Mouse (Mus musculus) hindbrain, embryonic 15.5 days (tissue): ENCODE measurements around the gene Slco1a6. TPM values are rescaled to one million over a fixed set of nuclear protein-coding genes. Genes with fewer than 3 reads are reported as not detected.
A peak's percentile ranks its signal among the peaks of the same experiment; 100 is the strongest.
"Not testable (repeated sequence)": the region's sequence is repeated elsewhere in the genome, so short reads cannot be mapped to it uniquely, and the experiment has no call there.

Source experiments
- ATAC-seq: fragments of 200-750 bp; cut with Nextera tagmentation; 2 replicates; pipeline ENCODE4 v1.8.0; 2017; ENCODE audit warnings: low read depth, moderate number of reproducible peaks, moderate TSS enrichment; ENCODE audit not compliant: low FRiP score
- H3K27ac ChIP-seq: fragments of 300-500 bp; sonication (generic); replicated peaks from 2 replicates; pipeline ENCODE4 v1.5.1; 2015; ENCODE audit warnings: mild to moderate bottlenecking, inconsistent platforms
- H3K27me3 ChIP-seq: fragments of 300-500 bp; sonication (generic); 2 replicates; pipeline ENCODE4 v1.6.1; 2015; ENCODE audit warnings: control low read depth, inconsistent platforms
- H3K36me3 ChIP-seq: fragments of 300-500 bp; sonication (generic); 2 replicates; pipeline ENCODE4 v1.6.1; 2015; ENCODE audit warnings: control low read depth, inconsistent platforms
- H3K4me1 ChIP-seq: fragments of 300-500 bp; sonication (generic); replicated peaks from 2 replicates; pipeline ENCODE4 v1.6.1; 2015; ENCODE audit warnings: control low read depth, inconsistent platforms
- H3K4me2 ChIP-seq: fragments of 300-500 bp; sonication (generic); 2 replicates; pipeline ENCODE4 v1.6.1; 2015; ENCODE audit warnings: moderate library complexity, mild to moderate bottlenecking, inconsistent platforms
- H3K4me3 ChIP-seq: fragments of 300-500 bp; sonication (generic); 2 replicates; pipeline ENCODE4 v1.5.1; 2015; ENCODE audit warnings: mild to moderate bottlenecking, inconsistent platforms
- H3K9ac ChIP-seq: fragments of 300-500 bp; sonication (generic); 2 replicates; pipeline ENCODE4 v1.6.1; 2015; ENCODE audit warnings: inconsistent platforms
- H3K9me3 ChIP-seq: fragments of 300-500 bp; sonication (generic); 2 replicates; pipeline ENCODE4 v1.6.1; 2016; ENCODE audit warnings: control low read depth, inconsistent platforms
- WGBS: fragments of 180-500 bp; shearing (Covaris S2); methylation state at CpG from one replicate; pipeline ENCODE4 v1.1.7; 2015; 5-methylcytosine and 5-hydroxymethylcytosine counted together
- polyA plus RNA-seq: library from polyadenylated mRNA; unstranded; fragments of >200 nt; fragmentation: Nextera tagmentation; extraction: Ambion mirVana; gene quantifications from 2 replicates; pipeline ENCODE4 v1.2.1, GENCODE M21; 2015

The Slco1a6 gene
- polyA plus RNA-seq, 1 experiment from 2014 or later = 0.41 TPM

DNA sequence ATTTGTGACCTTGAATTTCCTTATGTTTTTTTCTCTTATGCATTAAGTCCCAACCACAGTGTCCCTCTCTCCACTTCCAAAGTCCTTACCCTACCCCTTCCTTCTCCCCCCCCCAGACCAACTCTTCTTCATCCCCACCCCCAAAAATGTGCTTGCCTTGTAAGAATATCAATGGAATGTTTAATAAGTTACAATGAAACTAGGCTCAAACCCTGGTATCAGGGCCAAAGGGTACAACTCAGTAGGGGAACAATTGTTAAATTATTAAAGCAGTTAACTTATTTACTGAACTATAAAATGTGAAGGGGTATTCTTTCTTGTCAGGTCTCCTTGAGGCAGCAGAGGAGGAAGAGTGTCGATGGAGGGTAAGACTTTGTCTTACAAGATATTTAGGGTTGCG, 47.1 kb downstream of the Slco1a6 start:
- Histone ChIP-seq H3K27ac (no peak overlapping the region), H3K36me3 (no peaks in the 10 kb centered on the region), H3K27me3 (no peaks in the 10 kb centered on the region), H3K4me3 (no peak overlapping the region), H3K9me3 (no peaks in the 10 kb centered on the region), H3K9ac (no peak overlapping the region), H3K4me2 (no peak overlapping the region), H3K4me1 (no peaks in the 10 kb centered on the region)
- WGBS = 83% methylated on average over 2 of the region's 2 CpGs
- ATAC-seq = no peak

DNA sequence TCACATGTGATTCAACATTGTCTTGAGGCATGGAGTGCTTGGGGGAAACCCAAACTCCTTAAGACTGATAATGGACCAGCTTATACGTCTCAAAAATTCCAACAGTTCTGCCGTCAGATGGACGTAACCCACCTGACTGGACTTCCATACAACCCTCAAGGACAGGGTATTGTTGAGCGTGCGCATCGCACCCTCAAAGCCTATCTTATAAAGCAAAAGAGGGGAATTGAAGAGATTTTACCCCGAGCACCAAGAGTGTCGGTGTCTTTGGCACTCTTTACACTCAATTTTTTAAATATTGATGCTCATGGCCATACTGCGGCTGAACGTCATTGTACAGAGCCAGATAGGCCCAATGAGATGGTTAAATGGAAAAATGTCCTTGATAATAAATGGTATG, 54.2 kb downstream of the Slco1a6 start:
- not testable (repeated sequence) for ATAC-seq, H3K4me3 ChIP-seq, H3K27ac ChIP-seq, H3K36me3 ChIP-seq, H3K9me3 ChIP-seq, H3K4me2 ChIP-seq, H3K9ac ChIP-seq, H3K4me1 ChIP-seq, H3K27me3 ChIP-seq
- 98% methylated on average over 5 of the region's 10 CpGs for WGBS

DNA sequence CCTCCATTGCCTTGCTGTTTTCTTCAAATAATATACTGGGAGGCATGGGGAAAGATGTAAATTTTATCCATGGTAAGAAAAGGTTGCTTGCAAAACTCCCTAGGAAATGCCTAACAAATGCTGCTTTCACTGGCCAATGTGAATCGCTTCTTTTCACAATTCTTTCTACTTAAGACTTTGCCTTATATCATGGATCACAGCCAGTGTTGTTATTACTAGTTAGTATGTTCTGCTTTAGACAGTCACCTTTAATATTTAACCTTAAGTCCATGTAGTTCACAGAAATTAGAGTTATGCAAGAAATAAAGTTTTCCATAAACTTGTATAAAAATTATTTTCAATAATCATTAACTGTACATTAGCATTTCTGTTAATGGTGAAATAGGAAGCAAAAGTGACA, 60.0 kb downstream of the Slco1a6 start:
- no peaks in the 10 kb centered on the region for H3K27me3 ChIP-seq
- WGBS = 95% methylated on average over 1 of the region's 1 CpGs

DNA sequence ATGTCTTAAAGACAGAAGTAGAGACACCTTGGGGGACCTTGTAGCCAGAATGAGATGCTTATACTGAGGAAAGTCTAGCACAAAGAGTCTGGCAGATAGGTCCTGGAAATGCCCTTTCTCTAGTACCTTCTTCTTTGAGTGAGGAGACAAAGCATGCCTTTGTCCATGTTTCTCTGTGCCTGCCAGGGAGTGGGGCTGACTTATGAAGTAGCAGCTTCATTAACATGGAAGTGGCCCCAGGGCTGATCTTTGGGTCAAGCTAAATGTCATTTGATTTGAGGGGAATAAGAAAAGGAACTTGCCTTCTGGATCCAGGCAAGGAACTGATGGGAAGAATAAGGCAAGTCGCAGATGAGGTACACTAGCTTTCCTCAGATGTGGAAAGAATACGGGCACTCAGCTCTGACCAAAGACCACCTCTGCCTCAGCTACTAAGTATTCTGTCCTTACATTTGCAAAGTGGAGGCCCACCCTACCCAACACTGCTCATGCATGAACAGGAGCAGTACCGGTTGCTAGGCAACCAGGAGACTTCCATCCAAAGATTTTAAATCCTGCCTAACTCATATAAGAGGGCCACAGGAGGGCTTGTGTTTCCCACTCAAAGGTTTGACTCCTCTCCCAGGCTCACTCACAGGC, 96.5 kb downstream of the Slco1a6 start:
- no peaks in the 10 kb centered on the region for H3K27me3 ChIP-seq
- no peak overlapping the region for H3K4me3 ChIP-seq
- H3K4me1 ChIP-seq = peaks cover 6% of the 10 kb centered on the region
- H3K36me3 ChIP-seq = no peaks in the 10 kb centered on the region
- H3K4me2 ChIP-seq = no peak overlapping the region
- no peaks in the 10 kb centered on the region for H3K9me3 ChIP-seq
- H3K9ac ChIP-seq = no peak overlapping the region
- H3K27ac ChIP-seq = 0 out of 2 replicates have a peak overlapping the region, but pooled peaks have one; percentile 27
- 28% methylated on average over 3 of the region's 3 CpGs for WGBS
- peak; percentile 96 for ATAC-seq

More for the DNA sequence above, 60.0 kb downstream of the Slco1a6 start:
- no peak overlapping the region for H3K27ac ChIP-seq
- ATAC-seq = no peak
- H3K4me3 ChIP-seq = no peak overlapping the region
- H3K4me1 ChIP-seq = no peaks in the 10 kb centered on the region
- H3K36me3 ChIP-seq = no peaks in the 10 kb centered on the region
- H3K9me3 ChIP-seq = no peaks in the 10 kb centered on the region
- no peak overlapping the region for H3K4me2 ChIP-seq
- no peak overlapping the region for H3K9ac ChIP-seq

DNA sequence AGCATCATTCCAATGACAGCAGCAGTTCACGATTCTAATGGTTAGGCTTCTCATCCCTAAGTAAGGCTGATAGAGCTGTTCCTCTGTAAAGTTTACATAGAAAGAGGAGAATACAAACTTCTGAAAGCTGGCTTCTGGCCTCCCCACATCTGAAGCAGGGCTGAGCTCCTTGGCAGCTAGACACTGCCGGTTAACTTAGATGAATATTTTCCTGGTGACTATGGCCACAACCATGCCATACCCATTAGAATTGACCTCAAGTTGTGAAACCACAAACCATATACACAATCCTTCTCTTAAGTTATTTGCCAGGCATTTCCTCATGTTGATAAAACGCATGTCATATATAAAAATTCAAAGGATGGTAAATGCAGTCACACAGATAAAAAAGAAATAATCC, 117.2 kb downstream of the Slco1a6 start:
- no peak overlapping the region for H3K27ac ChIP-seq
- no peaks in the 10 kb centered on the region for H3K4me1 ChIP-seq
- no peak overlapping the region for H3K9ac ChIP-seq
- no peak for ATAC-seq
- 90% methylated on average over 3 of the region's 3 CpGs for WGBS
- no peaks in the 10 kb centered on the region for H3K27me3 ChIP-seq
- H3K4me2 ChIP-seq = no peak overlapping the region
- H3K9me3 ChIP-seq = no peaks in the 10 kb centered on the region
- H3K36me3 ChIP-seq = no peaks in the 10 kb centered on the region
- H3K4me3 ChIP-seq = no peak overlapping the region

DNA sequence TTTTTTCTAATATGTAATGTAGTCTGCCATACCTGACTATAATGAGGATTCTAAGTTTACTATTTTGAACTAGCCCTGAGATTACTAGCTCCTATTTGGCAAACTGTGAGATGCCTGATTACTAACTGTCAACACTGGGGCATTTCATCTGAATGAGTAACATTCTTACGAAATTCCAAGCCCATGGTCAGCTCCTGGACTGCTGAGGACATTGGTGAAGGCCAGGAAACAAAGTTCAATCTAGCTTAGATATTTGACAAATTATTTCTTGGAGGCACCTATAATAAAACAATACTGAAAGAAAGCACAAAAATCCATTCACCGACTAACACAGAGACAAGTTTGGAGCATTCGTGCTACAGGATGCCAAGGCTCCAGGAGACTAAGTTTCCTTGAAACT, 150.0 kb downstream of the Slco1a6 start:
- not testable (repeated sequence) for H3K4me2 ChIP-seq, H3K9me3 ChIP-seq, H3K4me3 ChIP-seq, ATAC-seq, H3K27ac ChIP-seq, H3K9ac ChIP-seq, H3K36me3 ChIP-seq, H3K4me1 ChIP-seq, H3K27me3 ChIP-seq
- 86% methylated on average over 3 of the region's 3 CpGs for WGBS

DNA sequence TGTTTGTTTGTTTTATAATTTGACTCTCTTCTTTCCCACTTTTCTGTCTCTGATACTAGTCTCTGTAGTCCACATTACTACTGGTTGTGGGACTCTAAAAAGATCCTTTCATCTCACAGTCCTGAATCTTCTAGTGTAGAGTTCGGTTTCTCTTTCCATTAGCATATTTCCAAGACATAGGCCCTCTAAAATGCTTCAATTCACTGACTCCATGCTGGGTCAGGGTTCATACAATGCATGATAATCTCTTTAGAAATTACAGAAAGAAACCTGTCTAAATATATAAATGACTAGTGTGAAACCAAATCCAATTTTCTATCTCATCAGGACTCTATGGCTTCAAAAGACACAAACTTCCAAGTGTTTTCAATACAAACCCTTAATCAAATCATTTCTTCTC, 160.6 kb downstream of the Slco1a6 start:
- Histone ChIP-seq H3K9me3 (no peaks in the 10 kb centered on the region), H3K4me1 (no peaks in the 10 kb centered on the region), H3K4me3 (no peak overlapping the region), H3K27ac (no peak overlapping the region), H3K4me2 (no peak overlapping the region), H3K9ac (no peak overlapping the region), H3K36me3 (no peaks in the 10 kb centered on the region), H3K27me3 (no peaks in the 10 kb centered on the region)
- WGBS = 71% methylated on average over 1 of the region's 1 CpGs
- no peak for ATAC-seq

DNA sequence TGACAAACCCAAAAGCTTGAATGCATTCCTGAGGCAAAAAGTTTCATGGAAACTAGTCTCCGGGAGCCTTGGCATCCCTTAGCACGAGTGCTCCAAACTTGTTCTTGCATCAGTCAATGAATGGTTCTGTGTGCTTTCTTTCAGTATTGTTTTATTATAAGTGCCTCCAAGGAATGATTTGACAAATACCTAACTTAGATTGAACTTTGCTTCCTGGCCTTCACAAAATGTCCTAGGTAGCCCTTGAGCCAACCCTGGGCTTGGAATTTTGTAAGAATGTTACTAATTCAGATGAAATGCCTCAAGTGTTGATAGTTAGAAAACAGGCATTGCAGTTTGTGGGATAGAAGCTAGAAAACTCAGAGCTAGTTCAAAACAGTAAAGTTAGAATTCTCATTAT, 162.6 kb downstream of the Slco1a6 start:
- no peak overlapping the region for H3K27ac ChIP-seq
- WGBS = 83% methylated on average over 2 of the region's 2 CpGs
- no peaks in the 10 kb centered on the region for H3K27me3 ChIP-seq
- no peak overlapping the region for H3K9ac ChIP-seq
- ATAC-seq = no peak
- no peak overlapping the region for H3K4me2 ChIP-seq
- no peaks in the 10 kb centered on the region for H3K9me3 ChIP-seq
- no peaks in the 10 kb centered on the region for H3K4me1 ChIP-seq
- H3K4me3 ChIP-seq = no peak overlapping the region
- H3K36me3 ChIP-seq = no peaks in the 10 kb centered on the region

DNA sequence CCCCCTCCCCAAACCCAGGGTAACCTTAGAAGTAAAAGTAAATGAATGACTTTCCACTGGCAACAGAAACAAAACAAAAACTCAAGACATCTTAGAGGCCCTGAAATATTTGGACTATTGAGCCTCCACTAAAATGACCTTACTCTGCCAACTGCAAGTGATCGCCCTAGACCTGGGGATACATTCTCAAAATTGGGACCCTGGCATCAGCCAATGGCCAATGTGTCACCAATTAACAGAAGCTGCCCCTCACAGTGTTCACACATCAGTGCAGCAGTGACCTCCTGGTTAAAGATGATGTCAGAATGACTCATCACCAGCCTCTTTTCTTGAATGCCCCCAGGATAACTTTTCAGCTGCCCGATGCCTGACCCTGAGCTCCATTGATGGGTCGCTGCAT, 166.4 kb downstream of the Slco1a6 start:
- H3K4me2 ChIP-seq = no peak overlapping the region
- no peaks in the 10 kb centered on the region for H3K4me1 ChIP-seq
- no peak overlapping the region for H3K27ac ChIP-seq
- no peaks in the 10 kb centered on the region for H3K27me3 ChIP-seq
- 93% methylated on average over 3 of the region's 3 CpGs for WGBS
- ATAC-seq = no peak
- H3K9me3 ChIP-seq = no peaks in the 10 kb centered on the region
- no peaks in the 10 kb centered on the region for H3K36me3 ChIP-seq
- H3K4me3 ChIP-seq = no peak overlapping the region
- H3K9ac ChIP-seq = no peak overlapping the region

DNA sequence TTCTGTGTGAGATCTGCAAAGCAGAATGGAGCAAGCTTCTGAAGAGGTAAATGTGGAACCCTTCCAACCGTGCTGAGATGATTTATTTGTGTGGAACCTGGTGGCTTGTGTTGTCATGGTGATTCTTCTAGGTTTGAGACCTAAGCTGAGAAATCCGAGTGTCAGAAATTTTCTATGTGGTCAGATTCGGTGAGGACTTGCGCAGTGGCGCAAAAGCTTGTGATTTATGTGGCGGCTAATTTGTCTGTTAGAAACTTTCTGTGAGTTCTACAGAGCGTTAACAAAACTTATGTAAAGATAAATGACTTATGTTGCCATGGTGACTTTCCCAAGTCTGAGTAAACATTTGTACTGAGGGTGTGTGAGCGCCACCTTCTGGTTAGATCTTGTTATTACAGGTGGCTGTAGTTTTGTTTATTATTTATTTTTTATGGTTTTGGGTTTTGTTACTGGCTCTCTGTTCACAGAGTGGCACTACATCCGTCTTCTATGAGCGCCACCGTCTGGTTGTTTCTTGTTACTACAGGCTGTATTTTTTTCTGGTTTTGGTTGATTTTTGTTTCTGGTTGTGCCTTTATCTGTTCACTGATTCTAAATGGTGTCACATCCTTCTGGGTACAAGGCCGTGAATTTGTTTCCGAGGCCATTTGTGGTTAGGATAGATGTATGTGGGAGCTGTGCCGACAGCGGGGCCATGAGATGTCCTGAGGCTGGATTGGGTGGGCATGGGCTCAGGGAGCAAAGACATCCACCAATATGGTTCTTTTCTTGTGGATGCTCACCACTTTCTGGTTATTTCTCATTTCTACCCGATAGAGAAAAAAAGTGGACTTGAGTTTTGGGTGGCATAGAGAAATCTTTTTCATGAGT, 167.8 kb downstream of the Slco1a6 start:
- H3K4me2 ChIP-seq = no peak overlapping the region
- peak; percentile 76; the same call in 1 of the 2 replicates for ATAC-seq

DNA sequence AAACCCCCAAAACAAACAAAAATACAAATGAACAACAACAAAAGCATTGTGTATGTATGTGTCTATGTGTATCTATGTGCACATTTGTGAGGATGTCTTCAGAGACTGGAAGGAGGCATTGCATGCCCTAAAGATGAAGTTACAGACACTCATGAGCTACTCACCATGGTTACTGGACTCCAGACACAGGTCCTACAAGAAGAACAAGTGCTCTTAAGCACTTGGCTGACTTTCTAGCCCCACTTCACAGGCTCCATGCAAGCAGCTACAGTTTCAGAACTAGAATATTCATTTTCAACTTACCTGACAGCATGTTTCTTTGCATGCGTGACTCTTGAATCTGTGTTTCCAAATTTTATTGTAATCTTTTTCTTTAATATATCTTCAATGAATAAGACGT, 172.6 kb downstream of the Slco1a6 start:
- no peaks in the 10 kb centered on the region for H3K27me3 ChIP-seq
- no peaks in the 10 kb centered on the region for H3K9me3 ChIP-seq

More for the DNA sequence above, 167.8 kb downstream of the Slco1a6 start:
- Histone ChIP-seq H3K27ac (no peak overlapping the region), H3K9me3 (no peaks in the 10 kb centered on the region), H3K9ac (no peak overlapping the region), H3K27me3 (no peaks in the 10 kb centered on the region), H3K4me1 (no peaks in the 10 kb centered on the region), H3K4me3 (no peak overlapping the region), H3K36me3 (no peaks in the 10 kb centered on the region)
- WGBS = 40% methylated on average over 16 of the region's 16 CpGs

More for the DNA sequence above, 172.6 kb downstream of the Slco1a6 start:
- H3K4me1 ChIP-seq = no peaks in the 10 kb centered on the region
- ATAC-seq = no peak
- no peak overlapping the region for H3K27ac ChIP-seq
- no peaks in the 10 kb centered on the region for H3K36me3 ChIP-seq
- H3K9ac ChIP-seq = no peak overlapping the region
- no peak overlapping the region for H3K4me2 ChIP-seq
- H3K4me3 ChIP-seq = no peak overlapping the region
- WGBS = 89% methylated on average over 2 of the region's 2 CpGs
